Mouse (Mus musculus) left cerebral cortex, adult 18-20 months (tissue): ENCODE data around the gene Gmfb. TPM values are rescaled to one million over a fixed set of nuclear protein-coding genes. Genes with fewer than 3 reads are reported as not detected.
A peak's percentile ranks its signal among the peaks of the same experiment; 100 is the strongest.
"Not testable (repeated sequence)": the region's sequence is repeated elsewhere in the genome, so short reads cannot be mapped to it uniquely, and the experiment has no call there.

Experiments used
- DNase-seq, 2 experiments: peaks; one replicate each; pipeline ENCODE4 v3.0.0; 2021 to 2022; ENCODE audit warnings: low spot score in 2 of 2, mixed read lengths in 1 of 2
- long read RNA-seq, 2 experiments: library from polyadenylated mRNA; stranded (forward); transcript quantifications; one replicate each; pipeline ENCODE4 v2.0.0; 2021
- total RNA-seq, 2 experiments: library from RNA; stranded (reverse); gene quantifications; 2 replicates each; pipeline ENCODE4 v1.2.3; 2021

The Gmfb gene
- total RNA-seq = 100 to 1,000 TPM; 145 to 150 TPM
- long read RNA-seq, experiment 1, full-length matches to known transcripts = 151 of 165 reads
- long read RNA-seq, experiment 1, partial matches to known transcripts = 3 of 165 reads
- long read RNA-seq, experiment 1, other reads (novel, unspliced or antisense) = 11 of 165 reads
- long read RNA-seq, experiment 2, full-length matches to known transcripts = 115 of 131 reads
- long read RNA-seq, experiment 2, partial matches to known transcripts = 1 of 131 reads
- long read RNA-seq, experiment 2, other reads (novel, unspliced or antisense) = 15 of 131 reads

DNA sequence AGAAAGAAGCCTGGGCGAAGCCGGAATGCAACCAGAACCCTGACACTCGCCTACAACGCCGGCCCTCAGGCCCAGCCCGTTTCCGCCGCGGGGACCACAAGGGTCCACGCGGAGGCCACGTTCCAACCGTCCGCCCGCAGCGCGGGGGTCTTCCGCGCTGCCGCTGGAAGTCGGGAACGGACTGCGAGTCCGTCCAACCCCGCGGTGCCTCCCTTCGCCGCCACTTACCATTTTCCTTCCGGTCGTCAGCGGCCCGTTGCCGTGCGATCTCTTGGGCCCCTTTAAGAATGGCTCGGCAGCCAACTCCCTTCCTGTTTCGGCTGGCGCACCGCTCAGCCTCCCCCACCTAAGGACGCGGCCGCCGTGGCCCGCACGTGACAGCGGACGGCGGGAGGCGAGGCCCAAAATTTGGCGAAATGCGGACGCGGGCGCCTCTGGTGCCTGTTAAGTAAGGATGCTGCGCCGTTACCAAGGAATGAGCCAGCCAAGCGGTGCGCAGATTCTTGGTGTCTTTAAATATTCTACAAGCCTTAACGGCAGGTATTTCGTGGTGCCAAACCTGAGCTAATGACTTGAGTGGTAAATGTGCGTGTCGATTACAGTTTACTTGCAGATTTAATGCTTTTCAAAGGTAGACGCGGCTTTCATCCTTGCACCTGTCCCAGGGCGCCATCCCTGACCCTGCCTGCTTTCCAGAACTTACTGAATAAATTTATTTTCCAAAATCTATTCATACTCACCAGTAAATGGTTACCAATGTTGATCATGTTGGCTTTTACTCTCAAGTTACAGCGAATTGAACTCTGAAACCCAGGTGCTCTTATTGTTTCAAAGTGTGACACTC lies at the start of gene Gmfb:
Gmfb (minus strand) TSS at position 370 of the 844 bp plus-strand sequence.
- DNase-seq = peak; percentile 97 to 98

DNA sequence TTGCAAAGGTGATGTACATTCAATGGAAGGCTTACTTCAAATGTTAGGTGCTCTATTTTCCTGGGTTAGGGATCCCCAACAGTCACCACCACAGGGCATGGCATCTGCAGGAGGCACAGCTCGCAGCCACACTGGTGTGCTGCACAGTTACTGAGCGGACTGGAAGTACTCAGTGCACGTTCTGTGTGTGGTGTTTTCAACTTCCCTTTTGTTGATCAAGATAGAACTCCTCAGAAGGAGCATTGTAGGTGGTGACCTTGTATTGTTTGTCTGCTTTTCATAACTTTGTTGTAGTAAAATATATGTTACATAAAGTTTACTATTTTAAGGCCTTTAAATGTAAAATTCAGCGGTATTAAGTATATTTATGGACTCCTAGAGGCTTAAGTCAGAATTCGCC lies 40.9 kb upstream of the Gmfb start:
- DNase-seq = no peak

DNA sequence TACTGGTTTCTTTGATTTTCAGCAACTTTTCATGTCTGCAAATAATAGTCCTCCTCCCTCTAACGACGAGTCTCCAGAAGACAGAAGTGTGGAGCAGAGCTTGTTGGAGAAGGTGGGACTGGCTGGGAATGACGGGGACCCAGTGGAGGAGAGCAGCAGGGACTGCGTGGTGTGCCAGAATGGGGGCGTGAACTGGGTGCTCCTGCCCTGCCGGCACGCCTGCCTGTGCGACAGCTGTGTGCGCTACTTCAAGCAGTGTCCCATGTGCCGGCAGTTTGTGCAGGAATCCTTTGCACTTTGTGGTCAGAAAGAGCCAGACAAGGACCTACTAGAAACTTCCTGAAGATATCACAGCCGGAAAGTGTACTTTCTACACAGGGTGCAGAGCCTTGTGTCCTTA lies 31.6 kb upstream of the Gmfb start:
- no peak for DNase-seq

DNA sequence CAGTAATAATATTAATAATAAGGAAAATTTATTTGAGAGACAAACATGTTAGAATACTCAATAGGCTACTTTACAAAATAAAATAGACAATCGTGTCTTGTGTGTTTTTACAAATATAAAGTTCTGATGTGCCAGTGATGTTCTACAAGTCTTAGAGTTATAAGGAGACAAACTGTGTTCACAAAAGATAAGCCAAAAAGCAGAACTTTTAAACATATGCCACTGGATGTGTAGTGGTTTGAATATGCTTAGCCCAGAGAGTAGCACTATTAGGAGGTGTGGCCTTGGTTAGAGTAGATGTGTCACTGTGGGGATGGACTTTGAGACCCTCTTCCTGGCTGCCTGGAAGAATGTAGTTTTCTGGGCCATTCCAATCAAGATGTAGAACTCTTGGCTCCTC lies 27.7 kb upstream of the Gmfb start:
- DNase-seq = no peak

DNA sequence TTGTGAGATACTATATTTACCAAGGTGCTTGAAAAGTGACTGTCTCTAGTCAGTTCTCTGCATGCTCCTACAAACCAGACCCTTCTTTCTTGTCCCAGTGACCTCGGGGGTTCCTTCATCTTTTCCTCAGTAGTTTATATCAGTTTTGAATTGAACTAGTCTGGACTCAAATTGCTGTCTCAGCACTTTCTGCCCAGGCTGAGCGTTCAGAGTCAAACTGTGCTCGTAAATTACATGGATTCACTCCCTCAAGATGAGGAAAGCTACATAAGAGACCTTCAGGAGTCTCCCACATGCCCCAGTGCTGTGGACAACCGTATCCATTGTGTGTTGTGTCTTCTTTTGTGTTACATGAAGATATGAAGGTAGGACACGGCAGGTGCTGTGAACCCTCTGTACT lies 26.7 kb upstream of the Gmfb start:
- no peak for DNase-seq

DNA sequence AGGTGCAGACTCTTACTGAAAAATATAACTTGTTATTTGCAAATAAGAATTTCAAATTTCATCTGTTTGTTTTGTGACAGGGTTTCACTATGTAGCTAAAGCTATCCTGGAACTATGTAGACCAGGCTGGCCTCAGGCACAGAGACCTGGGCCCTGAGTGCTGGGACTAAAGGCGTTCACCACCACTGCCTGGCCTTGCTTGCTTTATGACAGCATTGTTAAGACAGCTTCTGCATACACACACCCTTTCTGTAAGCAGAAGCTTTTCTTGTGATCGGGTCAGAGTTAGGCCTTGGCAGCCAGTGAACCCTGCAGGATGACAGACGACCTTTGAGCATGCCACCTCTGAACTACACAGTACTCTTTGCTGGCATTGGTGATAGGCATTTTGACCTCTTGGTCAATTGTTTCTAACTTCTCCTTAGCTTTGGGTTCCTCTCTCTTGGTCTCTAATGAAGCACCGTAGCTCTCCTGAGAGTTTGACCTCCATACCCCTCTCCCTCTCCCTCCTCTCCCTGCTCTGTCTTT lies 26.1 kb upstream of the Gmfb start:
- DNase-seq = no peak

DNA sequence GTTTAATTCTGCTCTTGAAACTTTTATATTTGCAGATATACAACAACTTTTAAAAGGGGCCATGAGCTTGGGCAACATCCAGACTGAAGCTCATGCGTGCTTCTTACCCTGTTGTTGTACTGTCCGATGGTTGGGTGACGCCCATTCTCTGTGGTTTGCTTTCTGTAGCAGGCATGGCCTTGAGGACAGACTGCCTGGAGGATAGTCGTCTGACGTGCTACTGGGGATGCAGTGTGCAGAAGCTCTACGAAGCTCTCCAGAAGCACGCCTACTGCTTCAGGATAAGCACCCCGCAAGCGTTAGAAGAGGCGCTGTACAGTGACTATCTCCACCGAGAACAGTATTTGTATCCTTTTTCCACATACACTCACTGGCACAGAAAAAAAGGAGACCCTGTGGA lies 23.7 kb upstream of the Gmfb start:
- no peak for DNase-seq

DNA sequence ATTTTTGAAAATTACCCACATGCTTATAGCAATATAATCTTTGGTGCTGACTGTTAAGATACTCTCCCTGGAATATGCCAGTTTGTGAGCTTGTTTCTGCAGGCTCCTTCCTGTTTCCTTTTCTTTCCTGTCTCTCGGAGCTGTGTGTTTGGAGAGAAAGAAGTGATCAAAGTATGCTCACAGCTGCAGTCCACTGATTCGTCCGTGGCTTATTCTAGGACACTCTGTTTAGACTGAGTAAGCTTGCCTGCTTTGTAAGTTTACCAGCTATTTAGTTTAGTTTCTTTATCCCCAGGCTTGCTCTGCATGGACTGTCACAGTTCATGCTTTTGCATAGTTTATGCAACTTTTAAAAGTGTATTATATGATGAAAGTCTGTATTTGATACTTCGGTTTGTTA lies 17.3 kb upstream of the Gmfb start:
- no peak for DNase-seq

DNA sequence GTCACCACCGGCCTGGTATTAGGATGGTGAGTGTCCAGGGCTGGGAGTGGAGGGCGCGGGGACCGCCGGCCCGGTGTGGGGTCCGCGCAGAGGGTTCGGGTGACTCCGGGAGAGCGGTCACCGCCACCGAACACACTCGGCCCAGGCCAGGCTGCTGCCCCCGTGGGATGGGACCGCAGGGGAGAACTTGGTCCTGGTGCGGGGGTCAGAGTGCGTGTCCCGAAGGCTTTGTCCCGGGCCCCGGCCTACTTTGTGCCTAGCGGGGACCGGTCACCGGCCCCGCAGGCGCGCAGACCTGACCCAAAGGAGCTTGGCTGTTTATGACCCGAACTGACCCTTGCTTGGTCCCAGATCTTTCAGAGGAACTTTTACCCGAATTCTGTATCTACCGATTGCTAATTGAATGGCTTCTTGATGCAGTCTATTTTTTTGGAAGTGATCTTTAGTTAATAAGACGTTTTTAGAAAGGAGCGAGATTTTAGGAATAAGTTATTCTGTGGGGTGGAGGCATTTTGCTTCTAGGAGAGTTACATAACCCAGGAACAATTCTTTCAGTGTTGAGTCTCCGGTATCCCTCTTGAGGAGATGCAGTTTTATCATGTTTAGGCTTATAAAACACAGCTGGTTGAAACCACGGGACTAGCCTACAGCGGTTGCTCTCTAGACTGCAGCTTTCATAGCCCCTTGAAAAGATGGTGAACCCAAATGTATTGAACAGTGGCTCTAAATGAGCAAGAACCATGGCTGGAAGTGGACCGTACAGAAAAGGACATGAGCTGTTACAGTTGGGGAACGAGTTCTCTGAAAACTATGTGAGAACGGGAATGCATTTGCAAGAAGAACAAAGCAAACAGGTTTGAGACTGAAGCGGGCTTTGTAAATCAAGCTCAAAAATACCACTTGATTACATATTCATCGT lies 10.6 kb upstream of the Gmfb start:
- DNase-seq = peak; percentile 9 to 27

DNA sequence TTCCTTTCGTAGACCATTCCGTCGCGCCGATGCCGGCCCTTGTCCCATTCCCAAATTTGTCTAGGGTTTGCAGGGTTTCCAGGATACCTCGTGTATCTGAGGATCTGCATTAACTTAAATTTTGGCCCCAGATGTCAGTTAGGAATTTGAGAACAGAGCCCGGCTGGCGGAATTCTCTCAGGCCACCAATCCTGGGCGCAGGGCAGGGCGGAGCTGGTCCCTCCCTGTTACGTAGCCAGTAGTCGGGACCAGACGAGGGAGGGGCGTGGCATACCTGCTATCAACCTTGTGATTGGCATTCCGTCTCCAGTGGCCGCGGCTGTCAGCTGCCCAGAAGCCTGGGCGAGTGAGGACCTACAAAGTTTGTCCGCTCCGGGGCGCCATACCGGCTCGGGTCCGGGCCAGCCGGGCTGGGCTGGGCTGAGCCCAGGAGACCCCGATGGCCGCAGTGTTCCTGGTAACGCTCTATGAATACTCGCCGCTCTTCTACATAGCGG lies 9.8 kb upstream of the Gmfb start, which contains the start of gene Cgrrf1:
Cgrrf1 (plus strand) TSS at position 289 of the 497 bp plus-strand sequence.
- peak; percentile 93 to 96 for DNase-seq

DNA sequence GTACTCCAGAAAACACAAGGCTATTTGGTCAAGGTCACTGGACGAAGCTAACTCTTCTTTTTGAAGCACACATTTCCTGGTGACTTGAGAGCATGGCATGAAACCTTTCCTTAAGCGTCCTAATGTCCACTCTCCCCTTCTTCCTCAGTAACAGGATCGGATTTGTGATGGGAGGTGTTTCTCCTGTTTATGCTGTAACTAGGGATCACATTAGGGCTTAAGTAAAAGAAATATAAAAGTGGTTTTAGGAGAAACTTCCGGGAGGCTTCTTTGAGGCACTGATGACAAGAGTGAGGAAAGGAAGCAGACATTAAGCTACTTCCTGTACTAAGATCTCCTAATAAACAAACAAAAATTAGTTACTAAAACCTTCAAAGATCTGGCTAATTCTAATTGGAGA lies 9.3 kb upstream of the Gmfb start:
- DNase-seq = no peak

DNA sequence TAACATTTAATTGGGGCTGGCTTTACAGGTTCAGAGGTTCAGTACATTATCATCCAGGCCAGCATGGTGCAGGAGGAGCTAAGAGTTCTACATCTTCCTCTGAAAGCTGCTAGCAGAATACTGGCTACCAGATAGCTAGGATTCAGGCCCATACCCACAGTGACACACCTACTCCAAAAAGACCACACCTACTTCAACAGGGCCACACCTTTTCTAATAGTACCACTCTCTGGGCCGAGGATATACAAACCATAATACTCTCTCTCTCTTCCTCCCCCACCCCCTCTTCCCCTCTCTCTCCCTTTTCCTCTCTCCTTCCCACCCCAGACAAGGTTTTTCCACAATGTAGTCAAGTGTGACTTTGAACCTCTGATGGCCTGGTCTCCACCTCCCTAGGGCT lies 5.4 kb upstream of the Gmfb start:
- no peak for DNase-seq

DNA sequence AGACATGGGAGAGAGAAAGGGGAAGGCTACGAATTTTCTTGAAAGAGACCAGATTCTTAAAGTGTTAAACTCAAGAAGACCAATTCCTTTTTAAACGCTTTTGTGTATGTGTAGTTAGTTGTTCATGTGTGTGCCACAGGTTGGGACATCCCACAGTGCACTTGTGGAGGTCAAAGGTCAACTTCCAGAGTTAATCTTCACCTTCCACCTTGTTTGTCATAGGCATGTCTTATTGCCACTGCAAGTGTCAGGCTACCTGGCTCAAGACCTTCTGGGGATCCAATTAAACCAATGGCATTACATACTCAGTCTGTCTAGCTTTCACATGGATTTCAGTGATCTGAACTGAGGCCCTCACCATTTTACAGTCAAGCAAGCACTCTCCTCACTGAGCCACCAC lies 2.0 kb upstream of the Gmfb start:
- no peak for DNase-seq

DNA sequence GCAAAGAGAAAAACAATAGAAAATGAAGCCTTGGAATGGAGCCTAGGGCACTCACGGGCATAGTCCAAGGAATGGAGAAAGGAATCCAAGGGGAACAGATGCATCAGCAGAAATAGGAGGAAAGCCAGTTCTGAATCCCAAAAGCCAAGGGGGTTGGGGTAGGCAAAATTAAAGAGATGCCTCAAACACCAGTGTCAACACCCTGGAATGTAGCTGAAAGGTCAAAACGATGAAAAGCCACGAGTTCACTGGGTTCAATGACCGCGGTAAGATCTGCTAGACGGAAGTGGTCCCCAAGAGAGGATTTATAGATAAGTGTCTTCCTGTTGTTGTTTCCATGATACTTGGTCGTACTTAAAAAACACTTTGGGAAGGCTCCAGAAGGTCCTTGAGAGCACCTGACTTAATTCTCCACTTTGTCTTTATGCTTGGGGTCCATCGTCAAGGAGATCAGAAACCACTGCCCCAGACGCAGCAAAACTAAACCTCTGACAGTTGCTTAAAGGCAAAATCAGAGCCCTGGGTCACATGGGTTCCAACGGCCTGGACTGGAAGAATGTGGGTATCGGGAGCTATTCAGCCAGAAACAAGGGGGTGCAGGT lies 670 bp downstream of the Gmfb start:
- no peak for DNase-seq

DNA sequence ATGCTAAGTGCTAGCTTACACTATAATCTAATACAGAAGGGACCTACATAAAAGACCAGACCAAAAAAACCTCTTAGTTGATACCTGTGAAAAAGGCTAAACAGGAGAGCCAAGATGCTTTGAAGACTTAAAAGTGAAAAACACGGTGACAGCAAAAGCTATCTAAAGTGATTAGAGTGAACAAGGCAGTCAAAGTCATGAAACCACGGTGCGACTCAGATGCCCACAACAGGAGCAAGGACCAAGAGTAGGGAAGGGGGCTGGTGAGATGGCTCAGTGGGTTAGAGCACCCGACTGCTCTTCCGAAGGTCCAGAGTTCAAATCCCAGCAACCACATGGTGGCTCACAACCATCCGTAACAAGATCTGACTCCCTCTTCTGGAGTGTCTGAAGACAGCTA lies 2.1 kb downstream of the Gmfb start:
- not testable (repeated sequence) for DNase-seq

DNA sequence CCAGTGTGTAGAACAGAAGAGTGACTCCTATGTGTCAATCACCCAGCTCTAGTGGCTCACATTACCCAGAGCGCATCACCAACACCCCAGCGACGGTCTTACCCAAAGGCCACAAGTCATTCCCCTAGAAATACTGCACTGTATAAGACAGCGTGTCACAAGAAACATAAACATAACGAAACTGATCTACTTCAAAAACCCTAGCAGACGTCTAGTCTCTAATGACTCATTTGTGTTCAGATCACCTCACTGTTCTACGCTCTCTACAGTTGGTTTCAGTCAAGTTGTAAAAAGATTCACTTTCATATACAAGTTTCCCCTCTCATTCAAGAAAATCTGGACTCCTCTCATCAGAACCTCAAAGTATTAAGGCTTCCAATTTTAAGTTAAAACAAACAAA lies 3.3 kb downstream of the Gmfb start:
- no peak for DNase-seq

DNA sequence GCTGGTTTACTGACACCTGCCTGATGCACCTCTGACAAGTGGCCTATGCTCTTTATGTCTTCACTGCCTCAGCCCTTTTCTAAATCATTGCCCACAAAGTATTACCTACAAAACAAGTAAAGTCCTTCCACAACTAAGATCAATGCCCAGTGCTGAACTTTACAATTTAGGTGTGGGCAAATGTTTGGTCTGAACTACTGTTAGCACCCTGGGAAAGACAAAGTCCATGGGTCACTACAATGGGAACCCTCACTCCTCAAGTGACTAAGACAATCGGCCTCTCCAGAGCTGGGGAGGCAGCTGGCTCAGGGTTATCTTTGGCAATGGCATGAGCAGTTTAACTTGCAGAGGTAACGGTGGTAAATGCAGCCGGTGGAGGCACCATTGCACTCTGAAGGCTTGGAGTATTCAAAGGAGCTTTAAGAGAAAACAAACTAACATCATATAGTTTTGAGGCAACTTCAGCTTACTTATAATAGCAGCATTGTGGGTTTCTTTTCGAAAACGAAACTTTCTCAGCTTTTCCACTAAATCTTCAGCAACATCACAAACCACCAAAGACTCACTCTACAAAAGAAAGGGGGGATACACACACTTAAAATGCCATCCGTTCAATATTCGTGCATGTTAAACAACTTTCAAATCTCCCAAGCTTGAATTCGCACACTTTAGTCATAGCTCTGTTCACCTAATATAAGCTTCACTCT lies 5.0 kb downstream of the Gmfb start:
- no peak for DNase-seq

DNA sequence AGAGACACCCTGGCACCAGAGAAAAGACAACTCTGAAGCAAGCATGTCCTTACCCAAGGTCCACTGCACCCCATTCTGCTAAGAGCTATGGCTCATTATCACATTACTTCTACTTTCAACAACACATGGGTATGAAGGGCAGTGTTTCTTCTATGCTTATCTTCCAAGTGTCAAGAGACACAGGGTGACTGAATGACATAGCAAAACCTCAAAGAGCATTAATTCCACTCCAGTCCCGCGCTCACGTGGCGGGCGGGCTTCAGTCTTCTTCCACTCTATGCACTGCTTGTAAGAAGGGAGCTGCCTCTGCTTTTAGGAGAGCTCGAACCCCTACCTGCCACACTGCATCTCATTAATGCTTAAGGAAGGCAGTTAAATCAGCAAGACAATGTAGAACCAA lies 6.4 kb downstream of the Gmfb start:
- no peak for DNase-seq

DNA sequence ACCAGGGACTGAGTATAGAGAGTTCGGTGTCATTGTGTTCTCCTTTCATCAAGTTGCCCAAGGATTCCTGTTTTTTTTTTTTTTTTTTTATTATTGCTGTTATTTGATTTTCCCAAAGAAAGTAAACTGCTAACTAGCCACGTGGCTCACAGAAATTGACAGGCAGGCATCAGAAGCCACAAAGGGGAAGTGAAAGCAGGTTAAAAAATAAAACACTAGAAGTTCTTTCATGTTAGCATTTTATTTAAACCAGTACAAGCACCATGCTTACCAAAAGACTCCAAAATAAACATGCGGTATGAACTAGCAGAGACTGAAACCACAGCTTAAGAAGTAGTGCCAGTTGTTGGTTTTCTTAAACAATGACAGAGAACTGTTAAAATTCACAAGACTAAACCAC lies 14.1 kb downstream of the Gmfb start:
- DNase-seq = no peak

DNA sequence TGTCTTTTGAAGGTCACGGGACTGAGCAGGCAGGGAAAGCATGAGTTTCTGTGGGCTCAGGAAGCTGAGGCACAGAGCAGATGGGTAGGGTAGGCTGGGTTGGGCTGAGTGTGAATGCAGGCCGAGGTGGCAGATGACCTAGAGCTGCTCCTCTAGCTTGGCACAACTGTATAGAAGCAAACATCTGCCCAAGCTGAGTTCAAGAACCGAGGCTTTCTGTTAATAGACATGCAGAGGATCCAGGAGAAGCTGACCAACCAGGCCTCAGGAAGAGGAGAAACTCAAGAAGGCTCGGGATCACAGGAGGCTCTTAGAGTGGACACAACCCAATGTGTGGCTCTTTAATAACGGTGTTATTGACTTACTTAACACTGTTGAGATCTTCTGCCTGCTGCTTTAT lies 15.9 kb downstream of the Gmfb start:
- DNase-seq = no peak
